8 mouse cellular contexts compared by ENCODE assay signal in genomic region chr10:99261151-99261635, GRCm38 (mm10). TPM values are rescaled to one million over a fixed set of nuclear protein-coding genes. Genes with fewer than 3 reads are reported as not detected.
DNase-seq lines count a peak whose midpoint lies in the region; ATAC-seq and TF ChIP-seq lines count a peak whose summit lies in the region.

No protein-coding gene starts in this region.

- peak overlapping the region; percentile 75 for H3K4me2 ChIP-seq in heart, embryonic 14.5 days (ENCODE audit: low read length)
- peak overlapping the region; percentile 90 for H3K4me2 ChIP-seq in embryonic facial prominence, embryonic 14.5 days (ENCODE audit: low read depth, low read length)
- peak overlapping the region; percentile 88 for H3K4me2 ChIP-seq in intestine, postnatal 0 days (replicated peaks; ENCODE audit: low read depth)
- H3K4me2 ChIP-seq in liver, postnatal 0 days (ENCODE audit: low read depth, low read length) = peak overlapping the region; percentile 80

- TF ChIP-seq CTCF in intestine, postnatal 0 days (IDR thresholded peaks at IDR 0.05; ENCODE audit: low read depth) = no peak
- TF ChIP-seq CTCF in liver, postnatal 0 days (IDR thresholded peaks at IDR 0.05; ENCODE audit: low read depth) = no peak

- no peaks in the 10 kb centered on the region for H3K9me3 ChIP-seq in heart, embryonic 14.5 days (ENCODE audit: control insufficient read depth, low read length)
- no peaks in the 10 kb centered on the region for H3K9me3 ChIP-seq in embryonic facial prominence, embryonic 14.5 days (ENCODE audit: control insufficient read depth, low read length)
- H3K9me3 ChIP-seq in intestine, postnatal 0 days (ENCODE audit: control insufficient read depth) = no peaks in the 10 kb centered on the region
- H3K9me3 ChIP-seq in liver, postnatal 0 days (ENCODE audit: low read length) = no peaks in the 10 kb centered on the region

- peak; percentile 13; the same call in 1 of the 2 replicates for ATAC-seq in heart, embryonic 14.5 days (ENCODE audit: insufficient number of reproducible peaks, insufficient read depth, low FRiP score, low read depth)
- peak; percentile 14 for ATAC-seq in activated CD4-positive, CD25-positive, alpha-beta regulatory T cell, adult 4 months
- 0 out of 2 replicates have a peak, but pooled peaks have one; percentile 0 for ATAC-seq in embryonic facial prominence, embryonic 14.5 days (ENCODE audit: low read depth)
- ATAC-seq in intestine, postnatal 0 days = peak; percentile 12
- ATAC-seq in liver, postnatal 0 days = peak; percentile 28

- H3K9ac ChIP-seq in heart, embryonic 14.5 days (ENCODE audit: low read length) = peak overlapping the region; percentile 93
- peak overlapping the region; percentile 92 for H3K9ac ChIP-seq in embryonic facial prominence, embryonic 14.5 days (ENCODE audit: low read depth, low read length)
- H3K9ac ChIP-seq in intestine, postnatal 0 days (ENCODE audit: low read depth, low read length) = peak overlapping the region; percentile 88
- H3K9ac ChIP-seq in liver, postnatal 0 days (replicated peaks) = peak overlapping the region; percentile 79

- peaks cover 4 to 5% of the 10 kb centered on the region in 2 experiments; a peak in 2 of 4 replicates for H3K4me1 ChIP-seq in heart, embryonic 14.5 days (ENCODE audit: control insufficient read depth in 2 of 2, insufficient read depth in 2 of 2, low read length in 2 of 2)
- peaks cover 9% of the 10 kb centered on the region for H3K4me1 ChIP-seq in embryonic facial prominence, embryonic 14.5 days (ENCODE audit: control insufficient read depth, insufficient read depth, low read length)
- H3K4me1 ChIP-seq in intestine, postnatal 0 days (replicated peaks; ENCODE audit: control insufficient read depth, insufficient read depth, low read length) = no peaks in the 10 kb centered on the region; the same call in none of the 2 replicates
- H3K4me1 ChIP-seq in liver, postnatal 0 days (ENCODE audit: insufficient read depth) = peaks cover 13% of the 10 kb centered on the region

- H3K4me3 ChIP-seq in heart, embryonic 14.5 days (ENCODE audit: control insufficient read depth in 1 of 2, insufficient read depth in 1 of 2, low read depth in 1 of 2, low read length in 2 of 2) = peak overlapping the region; percentile 59 to 73
- peak overlapping the region; percentile 75 for H3K4me3 ChIP-seq in embryonic facial prominence, embryonic 14.5 days (ENCODE audit: low read depth, low read length)
- peak overlapping the region; percentile 91 for H3K4me3 ChIP-seq in intestine, postnatal 0 days (ENCODE audit: low read depth, low read length)
- peak overlapping the region; percentile 78 for H3K4me3 ChIP-seq in liver, postnatal 0 days (ENCODE audit: low read depth, low read length)

- TF ChIP-seq EP300 in liver, postnatal 0 days (IDR thresholded peaks at IDR 0.05; ENCODE audit: low read depth) = no peak

- H3K36me3 ChIP-seq in heart, embryonic 14.5 days (ENCODE audit: control insufficient read depth, insufficient read depth, low read length) = peaks cover 5% of the 10 kb centered on the region
- peaks cover 3% of the 10 kb centered on the region for H3K36me3 ChIP-seq in embryonic facial prominence, embryonic 14.5 days (ENCODE audit: control insufficient read depth, insufficient read depth, low read length)
- peaks cover 2% of the 10 kb centered on the region for H3K36me3 ChIP-seq in intestine, postnatal 0 days (ENCODE audit: control insufficient read depth, insufficient read depth)
- H3K36me3 ChIP-seq in liver, postnatal 0 days (replicated peaks; ENCODE audit: insufficient read depth, low read length) = 0 out of 2 replicates have a peak, but pooled peaks cover 3% of the 10 kb centered on the region

- 1% methylated on average over 30 of the region's 30 CpGs for WGBS in heart, embryonic 14.5 days
- WGBS in embryonic facial prominence, embryonic 14.5 days = 0% methylated on average over 17 of the region's 30 CpGs
- under 1% methylated on average over 30 of the region's 30 CpGs for WGBS in intestine, postnatal 0 days
- WGBS in liver, postnatal 0 days (ENCODE audit: insufficient replicate concordance) = under 1% methylated on average over 30 of the region's 30 CpGs

- no peaks in the 10 kb centered on the region for H3K27me3 ChIP-seq in heart, embryonic 14.5 days (ENCODE audit: control insufficient read depth, insufficient read depth, low read length)
- no peaks in the 10 kb centered on the region for H3K27me3 ChIP-seq in embryonic facial prominence, embryonic 14.5 days (replicated peaks; ENCODE audit: control insufficient read depth, insufficient read depth, low read length)
- H3K27me3 ChIP-seq in intestine, postnatal 0 days (replicated peaks; ENCODE audit: control insufficient read depth, insufficient read depth, low read length) = no peaks in the 10 kb centered on the region
- H3K27me3 ChIP-seq in liver, postnatal 0 days (ENCODE audit: insufficient read depth, low read length) = no peaks in the 10 kb centered on the region

- H3K27ac ChIP-seq in heart, embryonic 14.5 days (replicated peaks in 1 of 2; ENCODE audit: control insufficient read depth in 1 of 2, insufficient read depth in 1 of 2, low read depth in 2 of 2, low read length in 2 of 2) = peak overlapping the region; percentile 96 to 97
- peak overlapping the region; percentile 98 for H3K27ac ChIP-seq in embryonic facial prominence, embryonic 14.5 days (replicated peaks; ENCODE audit: low read depth, low read length)
- H3K27ac ChIP-seq in intestine, postnatal 0 days (ENCODE audit: low read depth, low read length) = peak overlapping the region; percentile 97
- peak overlapping the region; percentile 97 for H3K27ac ChIP-seq in liver, postnatal 0 days (ENCODE audit: low read depth)

- DNase-seq in heart, postnatal 4 days = no peak
- DNase-seq in embryonic facial prominence, embryonic 14.5 days (ENCODE audit: low spot score) = peak; percentile 84
- no peak for DNase-seq in liver, postnatal 0 days
- DNase-seq in right cerebral cortex, postnatal 25 days = peak; percentile 84
- no peak for DNase-seq in kidney, adult 8-10 months

RNA-seq across cellular contexts. Expression of gene Dusp6, which starts 1.8 kb away (rescaled TPM):
- polyA plus RNA-seq in heart, embryonic 14.5 days (2014; fragmentation: Nextera tagmentation; extraction: Ambion mirVana) = 42.4 and 43.4 TPM in 2 replicates
- total RNA-seq in heart, postnatal 4 days (2021) = 10 to 100 TPM; 37.0 to 38.2 TPM
- polyA plus RNA-seq in activated CD4-positive, CD25-positive, alpha-beta regulatory T cell, adult 4 months (2017; shearing (Covaris generic)) = 10 to 100 TPM; 26.0 to 35.2 TPM
- polyA plus RNA-seq in embryonic facial prominence, embryonic 14.5 days (2014; fragmentation: Nextera tagmentation; extraction: Ambion mirVana) = 65.2 and 79.7 TPM in 2 replicates
- 27.9 and 34.6 TPM in 2 replicates for polyA plus RNA-seq in intestine, postnatal 0 days (2015; fragmentation: Nextera tagmentation; extraction: Ambion mirVana)
- polyA plus RNA-seq in liver, postnatal 0 days (2015; fragmentation: Nextera tagmentation; extraction: Ambion mirVana) = 15.4 and 16.8 TPM in 2 replicates

Comparison
In these comparisons a context has a peak if more than half of its experiments do, and no peak if none do; other contexts are left out.
1. DNase-seq: peak in embryonic facial prominence, embryonic 14.5 days (single experiment) and right cerebral cortex, postnatal 25 days (single experiment); none in heart, postnatal 4 days (single experiment), liver, postnatal 0 days (single experiment) and kidney, adult 8-10 months (0 of 2).
2. Peak in every context shown above with its lines, with median percentiles within 50 percentile points of each other: ATAC-seq, H3K27ac ChIP-seq, H3K4me2 ChIP-seq, H3K4me3 ChIP-seq and H3K9ac ChIP-seq.